Mouse (Mus musculus) midbrain, embryonic 14.5 days (tissue): Measurements from ENCODE around the gene Papss2. TPM values are rescaled to one million over a fixed set of nuclear protein-coding genes. Genes with fewer than 3 reads are reported as not detected.

Experiments used
- ATAC-seq: fragments of 200-750 bp; cut with Nextera tagmentation; 2 replicates; pipeline ENCODE4 v1.8.0; 2017; ENCODE audit warnings: moderate number of reproducible peaks, moderate library complexity; ENCODE audit not compliant: low FRiP score, low TSS enrichment
- DNase-seq: peaks from one replicate; pipeline ENCODE4 v3.0.0-alpha.2; 2015
- H3K27ac ChIP-seq: fragments of 300-500 bp; sonication (generic); replicated peaks from 2 replicates; pipeline ENCODE4 v1.5.1; 2014; ENCODE audit warnings: mild to moderate bottlenecking, low read depth, low read length, moderate library complexity
- H3K27me3 ChIP-seq: fragments of 300-500 bp; sonication (generic); 2 replicates; pipeline ENCODE4 v1.6.1; 2014; ENCODE audit warnings: low read length, control low read depth, mixed read lengths; ENCODE audit not compliant: control insufficient read depth, insufficient read depth
- H3K36me3 ChIP-seq: fragments of 300-500 bp; sonication (generic); 2 replicates; pipeline ENCODE4 v1.6.1; 2014; ENCODE audit warnings: low read length, control low read depth; ENCODE audit not compliant: control insufficient read depth, insufficient read depth
- H3K4me1 ChIP-seq: fragments of 300-500 bp; sonication (generic); 2 replicates; pipeline ENCODE4 v1.6.1; 2014; ENCODE audit warnings: mild to moderate bottlenecking, antibody characterized with exemption, low read length, control low read depth; ENCODE audit not compliant: control insufficient read depth, insufficient read depth
- H3K4me2 ChIP-seq: fragments of 300-500 bp; sonication (generic); 2 replicates; pipeline ENCODE4 v1.6.1; 2014; ENCODE audit warnings: mild to moderate bottlenecking, low read length, moderate library complexity
- H3K4me3 ChIP-seq: fragments of 300-500 bp; sonication (generic); replicated peaks from 2 replicates; pipeline ENCODE4 v1.5.1; 2014; ENCODE audit warnings: low read depth, low read length
- H3K9ac ChIP-seq: fragments of 300-500 bp; sonication (generic); replicated peaks from 2 replicates; pipeline ENCODE4 v1.6.1; 2014; ENCODE audit warnings: mild to moderate bottlenecking, low read length, moderate library complexity
- H3K9me3 ChIP-seq: fragments of 300-500 bp; sonication (generic); 2 replicates; pipeline ENCODE4 v1.6.1; 2016; ENCODE audit warnings: low read length, control low read depth, mixed read lengths; ENCODE audit not compliant: control insufficient read depth
- WGBS: fragments of 180-500 bp; shearing (Covaris S2); extraction: QIAGEN DNeasy Blood & Tissue Kit; methylation state at CpG from one replicate; pipeline ENCODE4 v1.1.7; 2014; 5-methylcytosine and 5-hydroxymethylcytosine counted together
- polyA plus RNA-seq: library from polyadenylated mRNA; unstranded; fragments of >200 nt; fragmentation: Nextera tagmentation; extraction: Ambion mirVana; gene quantifications from 2 replicates; pipeline ENCODE4 v1.2.1, GENCODE M21; 2014

The Papss2 gene
- polyA plus RNA-seq, 1 experiment from 2014 or later: 1.0 TPM

- 89% methylated on average over 15 of the region's 15 CpGs for WGBS
- Histone ChIP-seq H3K9me3 (no peaks in the 10 kb centered on the region), H3K4me1 (no peaks in the 10 kb centered on the region), H3K27ac (no peak overlapping the region), H3K4me3 (no peak overlapping the region), H3K36me3 (no peaks in the 10 kb centered on the region), H3K27me3 (no peaks in the 10 kb centered on the region), H3K4me2 (no peak overlapping the region), H3K9ac (no peak overlapping the region)
- no peak for ATAC-seq
- no peak for DNase-seq
Measured at GRCm38 (mm10) chr19:32620859-32621445, 25.4 kb downstream of the Papss2 start.

- Histone ChIP-seq H3K27ac (no peak overlapping the region), H3K4me2 (no peak overlapping the region), H3K27me3 (no peaks in the 10 kb centered on the region), H3K9me3 (no peaks in the 10 kb centered on the region), H3K9ac (no peak overlapping the region), H3K4me1 (no peaks in the 10 kb centered on the region), H3K36me3 (no peaks in the 10 kb centered on the region), H3K4me3 (no peak overlapping the region)
- ATAC-seq (no peak), DNase-seq (no peak)
- 77% methylated on average over 3 of the region's 3 CpGs for WGBS
Measured at GRCm38 (mm10) chr19:32622142-32622541, 26.6 kb downstream of the Papss2 start.

- no peak overlapping the region for H3K4me2 ChIP-seq
- no peak overlapping the region for H3K27ac ChIP-seq
- no peak overlapping the region for H3K4me3 ChIP-seq
- no peaks in the 10 kb centered on the region for H3K4me1 ChIP-seq
- no peaks in the 10 kb centered on the region for H3K9me3 ChIP-seq
- no peak for DNase-seq
- no peaks in the 10 kb centered on the region for H3K27me3 ChIP-seq
- H3K9ac ChIP-seq: no peak overlapping the region
- H3K36me3 ChIP-seq: no peaks in the 10 kb centered on the region
- ATAC-seq: no peak; the same call in 1 of the 2 replicates
- WGBS: 74% methylated on average over 13 of the region's 13 CpGs
Measured at GRCm38 (mm10) chr19:32626768-32627331, 31.3 kb downstream of the Papss2 start.

GRCm38 (mm10) chr19:32627631-32628030 is 32.0 kb downstream of the Papss2 start:
- H3K4me3 ChIP-seq: no peak overlapping the region
- 89% methylated on average over 4 of the region's 4 CpGs for WGBS
- no peak overlapping the region for H3K27ac ChIP-seq
- ATAC-seq: no peak
- no peaks in the 10 kb centered on the region for H3K36me3 ChIP-seq
- H3K4me1 ChIP-seq: no peaks in the 10 kb centered on the region
- no peaks in the 10 kb centered on the region for H3K9me3 ChIP-seq
- H3K27me3 ChIP-seq: no peaks in the 10 kb centered on the region
- DNase-seq: no peak
- no peak overlapping the region for H3K4me2 ChIP-seq
- no peak overlapping the region for H3K9ac ChIP-seq

- Histone ChIP-seq H3K9ac (no peak overlapping the region), H3K27me3 (no peaks in the 10 kb centered on the region), H3K4me1 (no peaks in the 10 kb centered on the region), H3K27ac (no peak overlapping the region), H3K4me2 (no peak overlapping the region), H3K4me3 (no peak overlapping the region), H3K36me3 (no peaks in the 10 kb centered on the region), H3K9me3 (no peaks in the 10 kb centered on the region)
- 85% methylated on average over 7 of the region's 7 CpGs for WGBS
- DNase-seq (no peak), ATAC-seq (no peak)
Measured at GRCm38 (mm10) chr19:32628572-32629132, 33.1 kb downstream of the Papss2 start.

- Histone ChIP-seq H3K27me3 (no peaks in the 10 kb centered on the region), H3K4me2 (no peak overlapping the region), H3K27ac (no peak overlapping the region), H3K9ac (no peak overlapping the region), H3K4me3 (no peak overlapping the region), H3K9me3 (no peaks in the 10 kb centered on the region), H3K4me1 (no peaks in the 10 kb centered on the region), H3K36me3 (no peaks in the 10 kb centered on the region)
- 66% methylated on average over 8 of the region's 8 CpGs for WGBS
- ATAC-seq (no peak), DNase-seq (no peak)
Measured at GRCm38 (mm10) chr19:32634916-32635315, 39.3 kb downstream of the Papss2 start.

GRCm38 (mm10) chr19:32637357-32638275 is 42.0 kb downstream of the Papss2 start:
- Histone ChIP-seq H3K9ac (no peak overlapping the region), H3K4me3 (no peak overlapping the region), H3K27ac (no peak overlapping the region), H3K36me3 (no peaks in the 10 kb centered on the region), H3K27me3 (no peaks in the 10 kb centered on the region), H3K4me1 (no peaks in the 10 kb centered on the region), H3K4me2 (no peak overlapping the region), H3K9me3 (no peaks in the 10 kb centered on the region)
- 64% methylated on average over 16 of the region's 16 CpGs for WGBS
- ATAC-seq: no peak
- peak; percentile 1 for DNase-seq

GRCm38 (mm10) chr19:32638276-32638903 is 42.8 kb downstream of the Papss2 start:
- no peak overlapping the region for H3K4me3 ChIP-seq
- DNase-seq: peak; percentile 3
- H3K9me3 ChIP-seq: no peaks in the 10 kb centered on the region
- no peaks in the 10 kb centered on the region for H3K36me3 ChIP-seq
- WGBS: 29% methylated on average over 13 of the region's 13 CpGs
- no peak overlapping the region for H3K9ac ChIP-seq
- no peak overlapping the region for H3K27ac ChIP-seq
- H3K4me1 ChIP-seq: no peaks in the 10 kb centered on the region
- no peaks in the 10 kb centered on the region for H3K27me3 ChIP-seq
- no peak for ATAC-seq
- no peak overlapping the region for H3K4me2 ChIP-seq
